ENCODE assay signal across 9 mouse cellular contexts in the genomic region with DNA sequence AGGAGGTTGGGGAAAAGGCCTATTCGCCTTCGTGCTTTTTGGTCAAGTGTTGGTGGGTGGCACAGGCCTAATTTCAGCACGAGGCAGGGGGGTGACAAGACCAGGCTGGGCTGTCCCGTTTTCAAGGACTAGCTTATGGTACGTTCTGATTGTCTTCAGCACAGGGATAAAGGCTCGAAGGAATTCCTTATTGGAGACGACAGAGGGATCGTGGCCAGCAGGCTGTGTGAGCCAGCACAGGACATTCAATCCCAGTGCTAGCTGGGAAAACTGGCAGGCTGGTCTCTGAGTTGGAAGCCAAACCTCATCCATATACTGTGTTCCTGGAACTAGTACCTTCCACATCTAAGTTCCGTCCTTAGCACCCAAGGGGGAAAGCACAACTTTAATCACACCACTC. TPM values are rescaled to one million over a fixed set of nuclear protein-coding genes. Genes with fewer than 3 reads are reported as not detected.
DNase-seq lines count a peak whose midpoint lies in the region; TF ChIP-seq lines count a peak whose summit lies in the region.
"Had no signal": no experiment of that assay in that cellular context is flagged by ENCODE, and none has a peak within 500 bp of the region (broad histone marks: within the 10 kb centered on the region; RNA-seq: fewer than 3 reads in every experiment).

No protein-coding gene starts in this region.

- peak overlapping the region; percentile 92 for H3K27ac ChIP-seq in spleen, adult 2 months (ENCODE audit: insufficient read depth, low read length)

- H3K4me3 ChIP-seq in spleen, adult 2 months (ENCODE audit: extremely low read depth, insufficient read depth, insufficient read length): peak overlapping the region; percentile 90

- TF ChIP-seq POLR2A in spleen, adult 2 months (IDR thresholded peaks at IDR 0.05; ENCODE audit: low read depth, low read length): no peak

- H3K27me3 ChIP-seq in spleen, adult 2 months (ENCODE audit: control insufficient read depth, insufficient read depth, low read length): no peaks in the 10 kb centered on the region

- peaks cover 5% of the 10 kb centered on the region; the same call in 1 of the 2 replicates for H3K4me1 ChIP-seq in spleen, adult 2 months (ENCODE audit: control insufficient read depth, insufficient read depth, insufficient read length)

- peaks cover 3% of the 10 kb centered on the region; the same call in 1 of the 2 replicates for H3K36me3 ChIP-seq in spleen, adult 2 months (ENCODE audit: control insufficient read depth, insufficient read depth, low read length)

- TF ChIP-seq CTCF in spleen, adult 2 months (IDR thresholded peaks at IDR 0.05; ENCODE audit: extremely low read depth, insufficient read depth, insufficient read length, insufficient replicate concordance): no peak

- WGBS in spleen, adult 2 months: 10% methylated on average over 9 of the region's 9 CpGs

- DNase-seq in adrenal gland, postnatal 25 days: peak; percentile 28
- no peak for DNase-seq in adrenal gland, adult 8-10 months
- DNase-seq in spleen, adult 2 months (ENCODE audit: low read depth in 1 of 2, low spot score in 2 of 2): no peak
- DNase-seq in spleen, postnatal 14 days (ENCODE audit: low spot score in 2 of 2): no peak
- peak; percentile 72 for DNase-seq in heart, postnatal 4 days
- peak; percentile 38 for DNase-seq in lung, postnatal 36 days
- no peak for DNase-seq in thymus, postnatal 25 days
- DNase-seq in urinary bladder, postnatal 25 days (ENCODE audit: low spot score): no peak

RNA-seq across cellular contexts. Expression of gene Erp29, which starts 0.6 kb away (rescaled TPM):
- 96.8 and 103 TPM in 2 replicates for total RNA-seq in adrenal gland, postnatal 25 days (2021)
- 100 to 1,000 TPM; 105 to 121 (median 115) TPM for total RNA-seq in adrenal gland, adult 8-10 months (2022)
- polyA plus RNA-seq in spleen, adult 2 months (2012; rRNA removed): 47.5 and 52.0 TPM in 2 replicates
- 100 to 1,000 TPM; 110 TPM for total RNA-seq in heart, postnatal 4 days (2021)

RNA-seq across cellular contexts. Expression of gene Tmem116, which starts 1.2 kb away (rescaled TPM):
- total RNA-seq in adrenal gland, postnatal 25 days (2021): 5.5 and 8.1 TPM in 2 replicates
- total RNA-seq in adrenal gland, adult 8-10 months (2022): 1 to 10 TPM; 3.2 to 7.3 (median 4.5) TPM
- polyA plus RNA-seq in spleen, adult 2 months (2012; rRNA removed): 1.3 and 2.3 TPM in 2 replicates
- 1 to 10 TPM; 5.5 to 5.6 TPM for total RNA-seq in heart, postnatal 4 days (2021)

RNA-seq across cellular contexts. Expression of gene Adam1b, which starts 50.3 kb away (rescaled TPM):
- total RNA-seq in adrenal gland, postnatal 25 days (2021): not detected in 2 replicates
- under 1 TPM in 2 of 4 experiments, not detected in 2; 0.12 to 0.16 TPM for total RNA-seq in adrenal gland, adult 8-10 months (2022)
- polyA plus RNA-seq in spleen, adult 2 months (2012; rRNA removed): 0.02 TPM in 1 of 2 replicates, not detected in the other
- not detected for total RNA-seq in heart, postnatal 4 days (2021)
- total RNA-seq: hematopoietic stem cell, adult 5-6 weeks had no signal

RNA-seq across cellular contexts. Expression of gene Naa25, which starts 55.2 kb away (rescaled TPM):
- total RNA-seq in adrenal gland, postnatal 25 days (2021): 35.2 and 38.6 TPM in 2 replicates
- total RNA-seq in adrenal gland, adult 8-10 months (2022): 10 to 100 TPM; 33.4 to 40.0 (median 35.9) TPM
- polyA plus RNA-seq in spleen, adult 2 months (2012; rRNA removed): 7.5 TPM in 2 replicates
- total RNA-seq in heart, postnatal 4 days (2021): 10 to 100 TPM; 21.6 TPM

Comparison
In these comparisons a context has a peak if more than half of its experiments do, and no peak if none do; other contexts are left out.
1. DNase-seq: peak in adrenal gland, postnatal 25 days (single experiment), heart, postnatal 4 days (single experiment) and lung, postnatal 36 days (single experiment); none in adrenal gland, adult 8-10 months (single experiment), spleen, adult 2 months (0 of 2), spleen, postnatal 14 days (0 of 2), thymus, postnatal 25 days (single experiment) and urinary bladder, postnatal 25 days (single experiment).